Mouse (Mus musculus) bone marrow macrophage, adult 2 months (primary cell): Measurements from ENCODE around the gene Rpusd4.

Source experiments
- CTCF ChIP-seq: IDR thresholded peaks from 2 replicates; pipeline ENCODE4 v1.5.1; 2012; ENCODE audit warnings: low read depth, mild to moderate bottlenecking, low read length, moderate library complexity
- POLR2A ChIP-seq: IDR thresholded peaks from 2 replicates; pipeline ENCODE4 v1.6.1; 2012; ENCODE audit warnings: mild to moderate bottlenecking, low read depth, low read length, borderline replicate concordance

GRCm38 (mm10) chr9:35247405-35247804, 20.3 kb upstream of the Rpusd4 start:
- TF ChIP-seq POLR2A: no peak
- TF ChIP-seq CTCF: no peak
